Mouse (Mus musculus): ENCODE data around the gene Dok5. TPM values are rescaled to one million over a fixed set of nuclear protein-coding genes. Genes with fewer than 3 reads are reported as not detected.
A peak's percentile ranks its signal among the peaks of the same experiment; 100 is the strongest.

Gene Dok5
- total and polyA plus RNA-seq, 3 experiments, result not detected

DNA sequence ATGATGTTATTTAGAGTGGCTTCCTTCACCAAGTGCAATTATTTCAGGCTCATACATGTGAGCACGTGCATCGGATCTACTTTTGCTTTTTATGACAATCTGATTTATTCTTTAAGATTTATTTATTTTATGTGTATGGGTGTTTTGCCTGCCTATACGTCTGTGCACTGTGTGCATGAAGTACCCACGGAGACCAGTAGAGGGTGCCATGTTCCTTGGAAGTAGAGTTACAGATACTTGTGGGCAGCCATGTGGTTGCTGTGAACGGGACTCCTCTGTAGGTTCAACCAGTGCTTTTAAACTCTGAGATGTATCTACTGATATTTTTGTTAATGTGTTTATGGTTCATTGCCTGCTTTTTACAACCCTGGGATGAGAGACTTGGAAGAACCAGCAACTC, 132.4 kb downstream of the Dok5 start:
- Histone ChIP-seq H3K79me2 (ENCODE audit: control insufficient read depth, insufficient read depth, low read length, poor library complexity) (no peaks in the 10 kb centered on the region), H3K9ac (ENCODE audit: control insufficient read depth, low read depth, low read length, poor library complexity, severe bottlenecking) (no peak overlapping the region), H3K27me3 (ENCODE audit: control insufficient read depth in 1 of 2, insufficient read depth in 2 of 2, low read length in 2 of 2) (no peaks in the 10 kb centered on the region), H3K36me3 (ENCODE audit: control insufficient read depth in 1 of 2, insufficient read depth in 2 of 2, low read length in 2 of 2) (no peaks in the 10 kb centered on the region), H3K4me1 (ENCODE audit: control insufficient read depth in 1 of 2, insufficient read depth in 2 of 2, low read length in 2 of 2) (no peaks in the 10 kb centered on the region), H3K9me3 (replicated peaks; ENCODE audit: insufficient read depth, low read length) (no peaks in the 10 kb centered on the region), H3K27ac (ENCODE audit: control insufficient read depth, low read depth, low read length) (no peak overlapping the region), H3K4me3 (ENCODE audit: control insufficient read depth in 1 of 2, insufficient read depth in 1 of 2, low read depth in 2 of 2, low read length in 2 of 2) (no peak overlapping the region)
- DNase-seq (ENCODE audit: low read depth, low spot score), result peak; percentile 4
- TF ChIP-seq CTCF (IDR thresholded peaks at IDR 0.05 in 2 of 3, conservative IDR thresholded peaks at IDR 0.05 in 1 of 3; ENCODE audit: control insufficient read depth in 1 of 3, insufficient read depth in 1 of 3, low read depth in 2 of 3, low read length in 3 of 3, poor library complexity in 1 of 3, severe bottlenecking in 1 of 3), result peak in 2 of 3 experiments; percentile 11 to 16; a peak in 1 of 6 replicates
- no peak for TF ChIP-seq MAX (IDR thresholded peaks at IDR 0.05; ENCODE audit: low read length)

DNA sequence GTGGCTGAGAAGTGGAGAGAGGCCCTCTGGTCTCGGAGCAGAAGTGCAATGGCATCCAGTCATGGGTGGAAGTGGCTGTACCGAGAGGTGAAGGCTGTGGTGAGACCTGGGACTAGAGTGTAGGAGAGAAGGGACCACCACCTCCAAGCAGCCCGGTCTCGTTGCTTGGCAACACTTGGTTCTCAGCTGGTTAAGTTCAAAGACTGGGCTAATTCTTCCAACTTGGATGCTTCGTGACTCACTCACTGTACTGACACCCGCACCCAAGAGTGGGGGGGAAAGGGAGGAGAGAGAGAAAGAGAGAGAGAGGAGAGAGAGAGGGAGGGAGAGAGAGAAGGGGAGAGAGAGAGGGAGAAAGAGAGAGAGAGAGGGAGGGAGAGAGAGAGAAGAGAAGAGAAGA, 133.2 kb downstream of the Dok5 start:
- Histone ChIP-seq H3K4me3 (ENCODE audit: control insufficient read depth in 1 of 2, insufficient read depth in 1 of 2, low read depth in 2 of 2, low read length in 2 of 2) (no peak overlapping the region), H3K9ac (ENCODE audit: control insufficient read depth, low read depth, low read length, poor library complexity, severe bottlenecking) (no peak overlapping the region), H3K79me2 (ENCODE audit: control insufficient read depth, insufficient read depth, low read length, poor library complexity) (no peaks in the 10 kb centered on the region), H3K9me3 (replicated peaks; ENCODE audit: insufficient read depth, low read length) (no peaks in the 10 kb centered on the region), H3K4me1 (ENCODE audit: control insufficient read depth in 1 of 2, insufficient read depth in 2 of 2, low read length in 2 of 2) (no peaks in the 10 kb centered on the region), H3K36me3 (ENCODE audit: control insufficient read depth in 1 of 2, insufficient read depth in 2 of 2, low read length in 2 of 2) (no peaks in the 10 kb centered on the region), H3K27ac (ENCODE audit: control insufficient read depth, low read depth, low read length) (no peak overlapping the region), H3K27me3 (ENCODE audit: control insufficient read depth in 1 of 2, insufficient read depth in 2 of 2, low read length in 2 of 2) (no peaks in the 10 kb centered on the region)
- DNase-seq (ENCODE audit: low read depth, low spot score), result no peak
- TF ChIP-seq KAT2A (conservative IDR thresholded peaks at IDR 0.05; ENCODE audit: low read depth, low read length), result no peak
- no peak for TF ChIP-seq MAX (IDR thresholded peaks at IDR 0.05; ENCODE audit: low read length)
- TF ChIP-seq MAFK (IDR thresholded peaks at IDR 0.05; ENCODE audit: borderline replicate concordance, low read depth, low read length), result no peak
- TF ChIP-seq POLR2AphosphoS5 (IDR thresholded peaks at IDR 0.05; ENCODE audit: borderline replicate concordance, low read depth, low read length), result no peak
- TF ChIP-seq SIN3A (IDR thresholded peaks at IDR 0.05; ENCODE audit: low read length), result no peak
- no peak for TF ChIP-seq POLR2AphosphoS2 (IDR thresholded peaks at IDR 0.05; ENCODE audit: low read length)
- TF ChIP-seq RCOR1 (IDR thresholded peaks at IDR 0.05; ENCODE audit: low read depth, low read length), result no peak
- no peak for TF ChIP-seq MXI1 (IDR thresholded peaks at IDR 0.05; ENCODE audit: low read depth, low read length)
- no peak for TF ChIP-seq CHD1 (IDR thresholded peaks at IDR 0.05; ENCODE audit: low read depth, low read length)
- no peak for TF ChIP-seq GATA1 (IDR thresholded peaks at IDR 0.05; ENCODE audit: low read depth, low read length)
- no peak for TF ChIP-seq GABPA (IDR thresholded peaks at IDR 0.05; ENCODE audit: low read depth, low read length)
- TF ChIP-seq TAL1 (IDR thresholded peaks at IDR 0.05; ENCODE audit: low read length), result no peak
- TF ChIP-seq TCF12 (IDR thresholded peaks at IDR 0.05; ENCODE audit: low read depth, low read length), result no peak
- TF ChIP-seq MAZ (IDR thresholded peaks at IDR 0.05; ENCODE audit: low read depth, low read length), result no peak
- TF ChIP-seq RAD21 (IDR thresholded peaks at IDR 0.05; ENCODE audit: low read depth, low read length), result no peak
- TF ChIP-seq NELFE (IDR thresholded peaks at IDR 0.05; ENCODE audit: low read depth, low read length), result no peak

DNA sequence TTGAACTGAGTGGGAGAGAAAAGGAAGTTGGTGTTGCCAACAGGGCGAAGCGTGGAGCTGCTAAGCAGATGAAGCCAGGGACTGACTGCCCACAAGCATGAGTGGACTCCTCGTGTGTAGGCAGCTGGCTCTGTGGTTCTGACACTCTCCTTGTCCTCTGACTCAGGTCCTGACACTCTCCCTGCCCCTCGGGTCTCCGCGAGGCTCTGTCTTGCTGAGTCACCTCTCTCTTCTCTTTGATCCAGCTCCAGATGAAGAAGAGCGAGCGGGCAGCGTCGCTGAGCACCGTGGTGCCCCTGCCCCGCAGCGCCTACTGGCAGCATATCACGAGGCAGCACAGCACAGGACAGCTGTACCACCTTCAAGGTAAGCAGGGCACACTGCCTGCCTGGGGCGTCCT, 139.0 kb downstream of the Dok5 start:
- TF ChIP-seq SMC3 (IDR thresholded peaks at IDR 0.05; ENCODE audit: low read depth, low read length), result no peak
- TF ChIP-seq MYB (IDR thresholded peaks at IDR 0.05; ENCODE audit: low read depth, low read length), result no peak
- no peak for TF ChIP-seq BHLHE40 (IDR thresholded peaks at IDR 0.05; ENCODE audit: borderline replicate concordance, low read depth, low read length)
- TF ChIP-seq ZC3H11A (IDR thresholded peaks at IDR 0.05; ENCODE audit: low read depth, low read length), result no peak
- TF ChIP-seq USF2 (IDR thresholded peaks at IDR 0.05; ENCODE audit: borderline replicate concordance in 1 of 2, insufficient read depth in 1 of 2, low read depth in 1 of 2, low read length in 2 of 2), result no peak
- no peaks in the 10 kb centered on the region for H3K9me3 ChIP-seq (replicated peaks; ENCODE audit: insufficient read depth, low read length)

More for the DNA sequence above, 139.0 kb downstream of the Dok5 start:
- no peaks in the 10 kb centered on the region for H3K4me1 ChIP-seq (ENCODE audit: control insufficient read depth in 1 of 2, insufficient read depth in 2 of 2, low read length in 2 of 2)
- H3K79me2 ChIP-seq (ENCODE audit: control insufficient read depth, insufficient read depth, low read length, poor library complexity), result no peaks in the 10 kb centered on the region
- no peak overlapping the region for H3K4me3 ChIP-seq (ENCODE audit: control insufficient read depth in 1 of 2, insufficient read depth in 1 of 2, low read depth in 2 of 2, low read length in 2 of 2)
- H3K9ac ChIP-seq (ENCODE audit: control insufficient read depth, low read depth, low read length, poor library complexity, severe bottlenecking), result no peak overlapping the region
- DNase-seq (ENCODE audit: low read depth, low spot score), result no peak
- H3K27me3 ChIP-seq (ENCODE audit: control insufficient read depth in 1 of 2, insufficient read depth in 2 of 2, low read length in 2 of 2), result no peaks in the 10 kb centered on the region
- H3K36me3 ChIP-seq (ENCODE audit: control insufficient read depth in 1 of 2, insufficient read depth in 2 of 2, low read length in 2 of 2), result no peaks in the 10 kb centered on the region
- no peak overlapping the region for H3K27ac ChIP-seq (ENCODE audit: control insufficient read depth, low read depth, low read length)
